Mouse (Mus musculus) CH12.LX (cell line): ENCODE measurements around the gene Nradd. TPM values are rescaled to one million over a fixed set of nuclear protein-coding genes. Genes with fewer than 3 reads are reported as not detected.

Source experiments
- DNase-seq: peaks from one replicate; pipeline ENCODE4 v3.0.0-alpha.2; 2013; ENCODE audit errors: extremely low read depth
- H3K27ac ChIP-seq: 2 replicates; pipeline ENCODE4 v1.5.1; 2012; ENCODE audit warnings: low read depth, mild to moderate bottlenecking, control low read depth, moderate library complexity; ENCODE audit not compliant: insufficient read depth
- H3K27me3 ChIP-seq: replicated peaks from 2 replicates; pipeline ENCODE3; 2012; ENCODE audit warnings: inconsistent platforms
- H3K36me3 ChIP-seq, 2 experiments: replicated peaks in 1 of 2; 2 replicates each; pipeline versions ENCODE3 to v1.6.1; 2012; ENCODE audit warnings: inconsistent platforms in 1 of 2, low read length in 1 of 2, mild to moderate bottlenecking in 1 of 2, mixed read lengths in 1 of 2, moderate library complexity in 1 of 2; ENCODE audit not compliant: control insufficient read depth in 1 of 2, insufficient read depth in 1 of 2
- H3K4me1 ChIP-seq, 2 experiments: 2 replicates each; pipeline ENCODE4 v1.6.1; 2012; ENCODE audit warnings: inconsistent platforms in 1 of 2, moderate library complexity in 1 of 2; ENCODE audit not compliant: insufficient read depth in 2 of 2, control insufficient read depth in 1 of 2
- H3K4me2 ChIP-seq: 2 replicates; pipeline ENCODE4 v1.6.1; 2012; ENCODE audit warnings: low read depth, mild to moderate bottlenecking, control low read depth; ENCODE audit not compliant: poor library complexity, insufficient read depth, severe bottlenecking
- H3K4me3 ChIP-seq, 3 experiments: fragments of 150-350 bp in 1 of 3; sonication (generic) in 1 of 3; replicated peaks in 1 of 3; 2 replicates each; pipeline versions ENCODE3 to v1.5.1; 2011 to 2012; ENCODE audit warnings: low read depth in 2 of 3, low read length in 2 of 3, mild to moderate bottlenecking in 2 of 3, moderate library complexity in 2 of 3, control low read depth in 1 of 3, improper control_type of control experiment in 1 of 3, inconsistent platforms in 1 of 3, mixed read lengths in 1 of 3; ENCODE audit not compliant: poor library complexity in 1 of 3
- H3K79me2 ChIP-seq: replicated peaks from 2 replicates; pipeline ENCODE4 v1.6.1; 2012; ENCODE audit warnings: mild to moderate bottlenecking, moderate library complexity; ENCODE audit not compliant: control insufficient read depth, poor library complexity, insufficient read depth, severe bottlenecking; ENCODE audit errors: extremely low read depth
- H3K9ac ChIP-seq: 2 replicates; pipeline ENCODE4 v1.6.1; 2012; ENCODE audit warnings: low read depth, mild to moderate bottlenecking, control low read depth, moderate library complexity; ENCODE audit not compliant: insufficient read depth
- H3K9me3 ChIP-seq: replicated peaks from 2 replicates; pipeline ENCODE3; 2012; ENCODE audit warnings: low read length, inconsistent platforms, mixed read lengths
- CHD2 ChIP-seq: IDR thresholded peaks from 2 replicates; pipeline ENCODE4 v1.6.1; 2011; ENCODE audit warnings: low read length, improper control_type of control experiment
- CTCF ChIP-seq, 2 experiments: IDR thresholded peaks in 1 of 2; conservative IDR thresholded peaks in 1 of 2; 2 replicates each; pipeline ENCODE4 v1.5.1; 2011 to 2012; ENCODE audit warnings: low read depth in 2 of 2, low read length in 2 of 2, improper control_type of control experiment in 1 of 2, inconsistent platforms in 1 of 2, mild to moderate bottlenecking in 1 of 2, moderate library complexity in 1 of 2
- E2F4 ChIP-seq: IDR thresholded peaks from 2 replicates; pipeline ENCODE4 v1.6.1; 2011; ENCODE audit warnings: low read depth, low read length, improper control_type of control experiment; ENCODE audit not compliant: insufficient replicate concordance
- ELF1 ChIP-seq: IDR thresholded peaks from 2 replicates; pipeline ENCODE4 v1.6.1; 2014; ENCODE audit warnings: low read depth, mild to moderate bottlenecking, inconsistent platforms, low read length, improper control_type of control experiment
- EP300 ChIP-seq: IDR thresholded peaks from 2 replicates; pipeline ENCODE4 v1.6.1; 2011; ENCODE audit warnings: low read length, improper control_type of control experiment
- ETS1 ChIP-seq: conservative IDR thresholded peaks from 2 replicates; pipeline ENCODE4 v1.6.1; 2012; ENCODE audit warnings: low read depth, mild to moderate bottlenecking, inconsistent platforms, low read length, improper control_type of control experiment, moderate library complexity
- GABPA ChIP-seq: IDR thresholded peaks from 2 replicates; pipeline ENCODE4 v1.6.1; 2012; ENCODE audit warnings: low read depth, low read length, improper control_type of control experiment, inconsistent platforms; ENCODE audit not compliant: insufficient replicate concordance
- IRF4 ChIP-seq: IDR thresholded peaks from 2 replicates; pipeline ENCODE4 v1.6.1; 2014; ENCODE audit warnings: low read depth, mild to moderate bottlenecking, inconsistent platforms, low read length, improper control_type of control experiment
- KAT2A ChIP-seq: IDR thresholded peaks from 2 replicates; pipeline ENCODE4 v1.6.1; 2012; ENCODE audit warnings: low read length, improper control_type of control experiment, inconsistent platforms; ENCODE audit not compliant: insufficient replicate concordance
- MAX ChIP-seq: IDR thresholded peaks from 2 replicates; pipeline ENCODE4 v1.6.1; 2011; ENCODE audit warnings: low read length, improper control_type of control experiment
- MXI1 ChIP-seq: IDR thresholded peaks from 2 replicates; pipeline ENCODE4 v1.6.1; 2011; ENCODE audit warnings: mild to moderate bottlenecking, low read depth, low read length, improper control_type of control experiment
- MYC ChIP-seq: IDR thresholded peaks from 2 replicates; pipeline ENCODE4 v1.6.1; 2011; ENCODE audit warnings: low read depth, mild to moderate bottlenecking, improper control_type of control experiment, low read length
- PAX5 ChIP-seq: IDR thresholded peaks from 2 replicates; pipeline ENCODE4 v1.6.1; 2012; ENCODE audit warnings: low read length, inconsistent platforms, mixed read lengths
- POLR2A ChIP-seq: IDR thresholded peaks from 2 replicates; pipeline ENCODE4 v1.6.1; 2011; ENCODE audit warnings: low read depth, mild to moderate bottlenecking, improper control_type of control experiment, low read length
- POLR2AphosphoS2 ChIP-seq: IDR thresholded peaks from 2 replicates; pipeline ENCODE4 v1.6.1; 2011; ENCODE audit warnings: low read depth, low read length, improper control_type of control experiment
- RAD21 ChIP-seq: IDR thresholded peaks from 2 replicates; pipeline ENCODE4 v1.6.1; 2011; ENCODE audit warnings: low read depth, mild to moderate bottlenecking, low read length, improper control_type of control experiment, moderate library complexity
- TBP ChIP-seq: conservative IDR thresholded peaks from 2 replicates; pipeline ENCODE4 v1.6.1; 2011; ENCODE audit warnings: low read depth, low read length, improper control_type of control experiment
- USF1 ChIP-seq: IDR thresholded peaks from 2 replicates; pipeline ENCODE4 v1.6.1; 2014; ENCODE audit warnings: low read depth, mild to moderate bottlenecking, inconsistent platforms, low read length, improper control_type of control experiment
- ZKSCAN1 ChIP-seq: IDR thresholded peaks from 2 replicates; pipeline ENCODE4 v1.6.1; 2012; ENCODE audit warnings: low read depth, inconsistent platforms, low read length, improper control_type of control experiment, borderline replicate concordance
- ZMIZ1 ChIP-seq: IDR thresholded peaks from 2 replicates; pipeline ENCODE4 v1.6.1; 2012; ENCODE audit warnings: low read depth, mild to moderate bottlenecking, inconsistent platforms, low read length, improper control_type of control experiment
- ZNF384 ChIP-seq: IDR thresholded peaks from 2 replicates; pipeline ENCODE4 v1.6.1; 2012; ENCODE audit warnings: low read depth, low read length, improper control_type of control experiment, inconsistent platforms
- dilution Hi-C: fragments of 300-500 bp; cut with MboI; formaldehyde crosslinking; loops from 2 replicates; pipeline ENCODE4 v1.14.3; 2020; ENCODE audit warnings: low sequenced_read_pairs; ENCODE audit not compliant: extremely low pct_unique_long_range_greater_than_20kb, extremely low pct_ligation_motif_present
- in situ Hi-C: fragments of 300-500 bp; cut with MboI; formaldehyde crosslinking; loops from 3 replicates; pipeline ENCODE4 v1.14.3; 2019; ENCODE audit warnings: low sequenced_read_pairs, low pct_ligation_motif_present, low pct_unique_long_range_greater_than_20kb, mixed read lengths
- polyA plus RNA-seq: library from polyadenylated mRNA; unstranded; fragments of >175 nt; gene quantifications from 2 replicates; pipeline ENCODE4 v1.2.1, GENCODE M21; 2012; ENCODE audit warnings: low read depth; ENCODE audit not compliant: insufficient read length
- total RNA-seq, 2 experiments: library from RNA; depleted of rRNA; stranded (reverse); fragments of 300-350 nt in 1 of 2; fragments of >200 nt in 1 of 2; gene quantifications; 2 replicates each; pipeline ENCODE4 v1.2.3; 2012 to 2014

The Nradd gene
- total and polyA plus RNA-seq, 3 experiments: 8.9 to 18.4 (median 15.8) TPM

GRCm38 (mm10) chr9:110643787-110644186 is 19.5 kb upstream of the Nradd start:
- no peak overlapping the region for H3K27ac ChIP-seq
- in situ Hi-C loops: loop anchor here (5.0 kb wide), 1 partner anchor 69 kb away; no protein-coding TSS in a partner anchor
- H3K4me1 ChIP-seq: peaks cover 25 to 66% of the 10 kb centered on the region in 2 experiments
- H3K9me3 ChIP-seq: no peaks in the 10 kb centered on the region
- no peaks in the 10 kb centered on the region for H3K27me3 ChIP-seq
- H3K79me2 ChIP-seq: no peaks in the 10 kb centered on the region
- TF ChIP-seq ZNF384 (no peak), ETS1 (no peak), POLR2A (no peak), E2F4 (no peak), KAT2A (no peak), ZMIZ1 (no peak), IRF4 (no peak)
- H3K36me3 ChIP-seq: peaks cover 20 to 60% of the 10 kb centered on the region in 2 experiments
- H3K4me2 ChIP-seq: no peak overlapping the region
- DNase-seq: no peak
- dilution Hi-C loops: no loop called here
- no peak overlapping the region for H3K9ac ChIP-seq
- H3K4me3 ChIP-seq: no peak overlapping the region

GRCm38 (mm10) chr9:110642812-110643524 is 18.7 kb upstream of the Nradd start:
- no peak overlapping the region for H3K9ac ChIP-seq
- no peaks in the 10 kb centered on the region for H3K9me3 ChIP-seq
- no peak overlapping the region for H3K4me2 ChIP-seq
- no peak overlapping the region for H3K27ac ChIP-seq
- TF ChIP-seq CHD2: no peak
- no peak for TF ChIP-seq PAX5
- no peak for TF ChIP-seq CTCF (conservative IDR thresholded peaks at IDR 0.05 in 1 of 2, IDR thresholded peaks at IDR 0.05 in 1 of 2; ENCODE audit: low read depth in 2 of 2, low read length in 2 of 2)
- no peak for TF ChIP-seq ZNF384
- TF ChIP-seq EP300: no peak
- TF ChIP-seq RAD21: no peak
- no peak for TF ChIP-seq TBP
- no peak for TF ChIP-seq USF1
- no peak for TF ChIP-seq MYC
- no peak for TF ChIP-seq MXI1
- no peak for TF ChIP-seq POLR2AphosphoS2
- no peak for TF ChIP-seq ZKSCAN1
- no peak for TF ChIP-seq ELF1
- no peak for TF ChIP-seq GABPA
- TF ChIP-seq MAX: no peak
- TF ChIP-seq POLR2A: no peak
- in situ Hi-C loops (loop anchor here (5.0 kb wide), 1 partner anchor 69 kb away; no protein-coding TSS in a partner anchor), dilution Hi-C loops (no loop called here)
- no peaks in the 10 kb centered on the region for H3K79me2 ChIP-seq
- H3K27me3 ChIP-seq: no peaks in the 10 kb centered on the region
- DNase-seq: no peak
- H3K4me1 ChIP-seq: peaks cover 25 to 66% of the 10 kb centered on the region in 2 experiments
- H3K4me3 ChIP-seq: no peak overlapping the region
- H3K36me3 ChIP-seq: peaks cover 27 to 68% of the 10 kb centered on the region in 2 experiments
